10 mouse cellular contexts compared by ENCODE assay signal in genomic region chr11:7862547-7862946, GRCm38 (mm10).
A peak's percentile ranks its signal among the peaks of the same experiment; 100 is the strongest.
DNase-seq lines count a peak whose midpoint lies in the region; ATAC-seq and TF ChIP-seq lines count a peak whose summit lies in the region.
"Had no signal": no experiment of that assay in that cellular context is flagged by ENCODE, and none has a peak within 500 bp of the region (broad histone marks: within the 10 kb centered on the region; RNA-seq: fewer than 3 reads in every experiment).

No protein-coding gene starts in this region.

- no peak for ATAC-seq in liver, postnatal 0 days
- ATAC-seq in liver, embryonic 12.5 days = no peak

- peak; percentile 52 for TF ChIP-seq CTCF in liver, postnatal 0 days (IDR thresholded peaks at IDR 0.05; ENCODE audit: low read depth)

- H3K9ac ChIP-seq in liver, postnatal 0 days (replicated peaks) = no peak overlapping the region
- H3K9ac ChIP-seq in liver, embryonic 12.5 days = no peak overlapping the region

- H3K4me1 ChIP-seq in heart, embryonic 10.5 days = no peaks in the 10 kb centered on the region
- H3K4me1 ChIP-seq in liver, postnatal 0 days (ENCODE audit: insufficient read depth) = no peaks in the 10 kb centered on the region; the same call in 1 of the 2 replicates
- no peaks in the 10 kb centered on the region for H3K4me1 ChIP-seq in liver, embryonic 12.5 days

- no peak for TF ChIP-seq EP300 in liver, postnatal 0 days (IDR thresholded peaks at IDR 0.05; ENCODE audit: low read depth)

- H3K36me3 ChIP-seq in heart, embryonic 10.5 days = no peaks in the 10 kb centered on the region
- H3K36me3 ChIP-seq in liver, postnatal 0 days (replicated peaks; ENCODE audit: insufficient read depth, low read length) = no peaks in the 10 kb centered on the region
- no peaks in the 10 kb centered on the region for H3K36me3 ChIP-seq in liver, embryonic 12.5 days

- no peak overlapping the region for H3K4me3 ChIP-seq in heart, embryonic 10.5 days
- H3K4me3 ChIP-seq in liver, postnatal 0 days (ENCODE audit: low read depth, low read length) = no peak overlapping the region
- no peak overlapping the region for H3K4me3 ChIP-seq in liver, embryonic 12.5 days

- H3K9me3 ChIP-seq in heart, embryonic 10.5 days = no peaks in the 10 kb centered on the region
- H3K9me3 ChIP-seq in liver, postnatal 0 days (ENCODE audit: low read length) = no peaks in the 10 kb centered on the region
- H3K9me3 ChIP-seq in liver, embryonic 12.5 days (replicated peaks) = no peaks in the 10 kb centered on the region

- peak; percentile 86 for DNase-seq in heart, adult 11 months
- no peak for DNase-seq in heart, embryonic 10.5 days (ENCODE audit: low spot score)
- DNase-seq in liver, postnatal 0 days = no peak
- peak; percentile 10 for DNase-seq in heart, postnatal 4 days
- peak; percentile 2 for DNase-seq in skeletal muscle tissue, adult 2 months (ENCODE audit: low read depth, low spot score)
- no peak for DNase-seq in cerebellum, adult 11-12 months
- DNase-seq in frontal cortex, postnatal 25 days (ENCODE audit: low spot score in 2 of 2) = no peak
- DNase-seq: cerebellum, adult 11 months; midbrain, embryonic 14.5 days had no signal

- H3K27me3 ChIP-seq in heart, embryonic 10.5 days (ENCODE audit: insufficient read depth, poor library complexity, severe bottlenecking) = no peaks in the 10 kb centered on the region
- no peaks in the 10 kb centered on the region for H3K27me3 ChIP-seq in liver, postnatal 0 days (ENCODE audit: insufficient read depth, low read length)
- no peaks in the 10 kb centered on the region for H3K27me3 ChIP-seq in liver, embryonic 12.5 days (replicated peaks)

- H3K4me2 ChIP-seq in liver, postnatal 0 days (ENCODE audit: low read depth, low read length) = no peak overlapping the region
- no peak overlapping the region for H3K4me2 ChIP-seq in liver, embryonic 12.5 days

- no peak overlapping the region for H3K27ac ChIP-seq in heart, embryonic 10.5 days
- H3K27ac ChIP-seq in liver, postnatal 0 days (ENCODE audit: low read depth) = no peak overlapping the region
- H3K27ac ChIP-seq in liver, embryonic 12.5 days = no peak overlapping the region

Comparison
In these comparisons a context has a peak if more than half of its experiments do, and no peak if none do; other contexts are left out.
1. DNase-seq: peak in heart, adult 11 months (single experiment), heart, postnatal 4 days (single experiment) and skeletal muscle tissue, adult 2 months (single experiment); none in heart, embryonic 10.5 days (single experiment), liver, postnatal 0 days (single experiment), cerebellum, adult 11-12 months (single experiment) and frontal cortex, postnatal 25 days (0 of 2).